Mouse (Mus musculus): Measurements from ENCODE around the gene Kcnc2.

- TF ChIP-seq POLR2A (IDR thresholded peaks at IDR 0.05; ENCODE audit: insufficient read depth, low read depth, low read length) (no peak), CTCF (IDR thresholded peaks at IDR 0.05; ENCODE audit: insufficient read depth, low read depth, low read length) (no peak)
Measured at GRCm38 (mm10) chr10:112227073-112227472, 43.8 kb upstream of the Kcnc2 start.
